ENCODE assay signal across 13 mouse cellular contexts in genomic region chr9:108729050-108729449, GRCm38 (mm10). TPM values are rescaled to one million over a fixed set of nuclear protein-coding genes. Genes with fewer than 3 reads are reported as not detected.
A peak's percentile ranks its signal among the peaks of the same experiment; 100 is the strongest.
DNase-seq lines count a peak whose midpoint lies in the region; ATAC-seq and TF ChIP-seq lines count a peak whose summit lies in the region.
"Had no signal": no experiment of that assay in that cellular context is flagged by ENCODE, and none has a peak within 500 bp of the region (broad histone marks: within the 10 kb centered on the region; RNA-seq: fewer than 3 reads in every experiment).

No protein-coding gene starts in this region.

- no peak for TF ChIP-seq EP300 in heart, postnatal 0 days (IDR thresholded peaks at IDR 0.05; ENCODE audit: low read depth)

- no peaks in the 10 kb centered on the region for H3K27me3 ChIP-seq in heart, postnatal 0 days (ENCODE audit: control insufficient read depth, insufficient read depth, low read length)
- H3K27me3 ChIP-seq in E14TG2a.4 (ENCODE audit: insufficient read depth, low read length): no peaks in the 10 kb centered on the region
- H3K27me3 ChIP-seq: limb, embryonic 13.5 days; midbrain, embryonic 15.5 days had no signal

- ATAC-seq in heart, postnatal 0 days (ENCODE audit: insufficient read depth, low read depth): no peak
- ATAC-seq: forebrain, embryonic 16.5 days; hindbrain, embryonic 16.5 days; midbrain, embryonic 15.5 days had no signal

- no peak overlapping the region for H3K4me3 ChIP-seq in heart, postnatal 0 days (ENCODE audit: low read depth, low read length)
- no peak overlapping the region for H3K4me3 ChIP-seq in lung, adult 2 months (replicated peaks; ENCODE audit: extremely low read depth, low read depth, low read length)
- no peak overlapping the region for H3K4me3 ChIP-seq in E14TG2a.4 (replicated peaks; ENCODE audit: low read length)
- no peak overlapping the region for H3K4me3 ChIP-seq in cortical plate, adult 2 months (ENCODE audit: insufficient read depth, low read length)
- H3K4me3 ChIP-seq: limb, embryonic 13.5 days; midbrain, embryonic 15.5 days had no signal

- H3K27ac ChIP-seq in heart, postnatal 0 days (ENCODE audit: low read depth): no peak overlapping the region
- H3K27ac ChIP-seq in cortical plate, adult 2 months (ENCODE audit: insufficient read depth, low read length): no peak overlapping the region
- H3K27ac ChIP-seq: limb, embryonic 13.5 days; midbrain, embryonic 15.5 days had no signal

- no peak overlapping the region for H3K4me2 ChIP-seq in heart, postnatal 0 days (ENCODE audit: low read depth, low read length)
- H3K4me2 ChIP-seq: limb, embryonic 13.5 days; midbrain, embryonic 15.5 days had no signal

- H3K9ac ChIP-seq in heart, postnatal 0 days (replicated peaks; ENCODE audit: low read depth, low read length): no peak overlapping the region
- H3K9ac ChIP-seq: limb, embryonic 13.5 days; midbrain, embryonic 15.5 days had no signal

- no peak for TF ChIP-seq POLR2A in lung, adult 2 months (IDR thresholded peaks at IDR 0.05; ENCODE audit: borderline replicate concordance, extremely low read depth, low read depth, low read length)
- TF ChIP-seq POLR2A in cortical plate, adult 2 months (IDR thresholded peaks at IDR 0.05; ENCODE audit: extremely low read depth, insufficient read depth, low read length): no peak

- TF ChIP-seq CTCF in heart, postnatal 0 days (IDR thresholded peaks at IDR 0.05; ENCODE audit: low read depth): peak; percentile 31; the same call in 1 of the 2 replicates
- TF ChIP-seq CTCF in lung, adult 2 months (IDR thresholded peaks at IDR 0.05; ENCODE audit: insufficient read depth, low read length): peak; percentile 25; the same call in 1 of the 2 replicates
- TF ChIP-seq CTCF in E14TG2a.4 (conservative IDR thresholded peaks at IDR 0.05; ENCODE audit: low read length): 0 out of 2 replicates have a peak, but pooled peaks have one; percentile 7
- TF ChIP-seq CTCF in cortical plate, adult 2 months (IDR thresholded peaks at IDR 0.05; ENCODE audit: extremely low read depth, insufficient read depth, low read length): peak; percentile 25; the same call in 1 of the 2 replicates

- H3K36me3 ChIP-seq in heart, postnatal 0 days (replicated peaks; ENCODE audit: control insufficient read depth, insufficient read depth, low read length): peaks cover 21% of the 10 kb centered on the region
- H3K36me3 ChIP-seq in E14TG2a.4 (ENCODE audit: insufficient read depth, low read length): peaks cover 26% of the 10 kb centered on the region; the same call in 1 of the 2 replicates

- no peaks in the 10 kb centered on the region for H3K9me3 ChIP-seq in heart, postnatal 0 days (replicated peaks; ENCODE audit: control insufficient read depth, low read length)
- H3K9me3 ChIP-seq in E14TG2a.4 (ENCODE audit: low read length): no peaks in the 10 kb centered on the region
- H3K9me3 ChIP-seq: limb, embryonic 13.5 days; midbrain, embryonic 15.5 days had no signal

- H3K4me1 ChIP-seq in heart, postnatal 0 days (ENCODE audit: control insufficient read depth, insufficient read depth): no peaks in the 10 kb centered on the region
- H3K4me1 ChIP-seq in lung, adult 2 months (ENCODE audit: control insufficient read depth, insufficient read depth, low read length): peaks cover 2% of the 10 kb centered on the region; the same call in 1 of the 2 replicates
- peaks cover 43% of the 10 kb centered on the region for H3K4me1 ChIP-seq in E14TG2a.4 (replicated peaks; ENCODE audit: low read depth, low read length)
- H3K4me1 ChIP-seq in cortical plate, adult 2 months (ENCODE audit: control insufficient read depth, insufficient read depth, low read length): peaks cover 2% of the 10 kb centered on the region; the same call in 1 of the 2 replicates
- H3K4me1 ChIP-seq: limb, embryonic 13.5 days; midbrain, embryonic 15.5 days had no signal

- DNase-seq in heart, postnatal 0 days (ENCODE audit: low spot score): no peak
- DNase-seq in heart, adult 8-10 months (ENCODE audit: low spot score): no peak
- DNase-seq in lung, adult 2 months: no peak
- DNase-seq in lung, postnatal 14 days: no peak
- DNase-seq in adrenal gland, adult 2 months: no peak
- DNase-seq: adrenal gland, adult 8-10 months; cerebellum, adult 9-11 months had no signal

RNA-seq across cellular contexts. Expression of gene Prkar2a, which starts 39.9 kb away (rescaled TPM):
- total RNA-seq in heart, postnatal 0 days (2014; rRNA removed; ENCODE audit: low replicate concordance): 48.2 and 52.8 TPM in 2 replicates
- polyA plus RNA-seq in heart, postnatal 0 days (2015; fragmentation: Nextera tagmentation; extraction: Ambion mirVana): 17.8 and 20.7 TPM in 2 replicates
- total RNA-seq in heart, adult 8-10 months (2022): 10 to 100 TPM; 80.5 to 91.0 (median 88.1) TPM
- 22.3 and 26.1 TPM in 2 replicates for polyA plus RNA-seq in lung, adult 2 months (2012; rRNA removed)
- 20.6 and 21.2 TPM in 2 replicates for polyA plus RNA-seq in cortical plate, adult 2 months (2012; rRNA removed)
- total RNA-seq in adrenal gland, adult 2 months (2021): 10 to 100 TPM; 28.1 to 43.7 TPM
- polyA plus RNA-seq in adrenal gland, adult 2 months (2012; rRNA removed): 12.1 and 14.6 TPM in 2 replicates

RNA-seq across cellular contexts. Expression of gene Ip6k2, which starts 54.5 kb away (rescaled TPM):
- 28.9 and 33.1 TPM in 2 replicates for total RNA-seq in heart, postnatal 0 days (2014; rRNA removed; ENCODE audit: low replicate concordance)
- polyA plus RNA-seq in heart, postnatal 0 days (2015; fragmentation: Nextera tagmentation; extraction: Ambion mirVana): 20.5 and 22.1 TPM in 2 replicates
- 10 to 100 TPM; 13.7 to 24.9 (median 21.2) TPM for total RNA-seq in heart, adult 8-10 months (2022)
- 66.1 and 69.4 TPM in 2 replicates for polyA plus RNA-seq in lung, adult 2 months (2012; rRNA removed)
- polyA plus RNA-seq in cortical plate, adult 2 months (2012; rRNA removed): 145 and 162 TPM in 2 replicates
- 10 to 100 TPM; 82.9 to 85.9 TPM for total RNA-seq in adrenal gland, adult 2 months (2021)
- polyA plus RNA-seq in adrenal gland, adult 2 months (2012; rRNA removed): 73.4 and 92.1 TPM in 2 replicates
